Mouse (Mus musculus): ENCODE data around the gene Slc46a1.

GRCm38 (mm10) chr11:78434052-78434451 is 31.4 kb upstream of the Slc46a1 start:
- no peak for TF ChIP-seq POLR2A (IDR thresholded peaks at IDR 0.05; ENCODE audit: borderline replicate concordance, control insufficient read depth, low read depth, low read length)
- TF ChIP-seq CTCF (IDR thresholded peaks at IDR 0.05; ENCODE audit: control insufficient read depth, insufficient read depth, low read length), result no peak
